Mouse (Mus musculus) CD8-positive naive resting alpha-beta T cell, adult 2 months (primary cell): Measurements from ENCODE around the gene Dhx8.
A peak's percentile ranks its signal among the peaks of the same experiment; 100 is the strongest.

Source experiments
- DNase-seq, 2 experiments: peaks; one replicate each; pipeline ENCODE4 v3.0.0; 2022; ENCODE audit warnings: low read depth in 2 of 2, low spot score in 2 of 2

Dhx8 gene

DNA sequence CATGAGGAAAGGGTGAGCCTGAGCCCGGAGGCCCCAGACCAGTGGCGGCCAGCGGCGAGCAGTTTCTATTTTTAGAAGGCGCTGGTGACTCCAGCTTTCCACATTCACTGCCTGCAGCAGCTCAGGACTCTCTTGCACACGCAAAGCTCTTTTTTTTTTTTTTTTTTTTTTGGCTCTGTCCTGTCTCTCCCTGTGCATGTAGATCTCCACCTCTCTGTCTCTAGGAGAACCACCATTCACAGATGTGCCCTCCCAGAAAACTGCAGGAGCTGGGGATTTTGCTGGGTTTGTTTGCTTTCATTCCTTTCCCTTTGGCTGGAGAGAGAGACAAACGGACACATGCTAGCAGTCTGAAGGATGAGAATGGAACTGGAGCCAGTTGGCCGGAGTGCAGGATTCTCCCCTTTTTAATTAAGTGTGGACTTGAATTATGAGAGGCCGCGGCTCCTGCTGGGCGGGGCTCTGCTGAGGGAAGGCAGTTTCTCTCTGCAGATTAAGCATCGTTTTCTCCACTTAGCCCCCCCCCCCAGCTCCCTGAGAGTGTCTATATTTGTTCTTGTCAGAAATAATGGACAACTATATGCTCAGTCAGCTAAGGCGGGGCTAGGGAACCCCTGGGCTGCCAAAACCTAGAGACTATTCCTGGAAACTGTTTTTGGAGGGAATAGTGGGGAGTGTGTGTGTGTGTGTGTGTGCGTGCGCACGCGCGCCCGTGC, 58.2 kb downstream of the Dhx8 start:
- DNase-seq = no peak

DNA sequence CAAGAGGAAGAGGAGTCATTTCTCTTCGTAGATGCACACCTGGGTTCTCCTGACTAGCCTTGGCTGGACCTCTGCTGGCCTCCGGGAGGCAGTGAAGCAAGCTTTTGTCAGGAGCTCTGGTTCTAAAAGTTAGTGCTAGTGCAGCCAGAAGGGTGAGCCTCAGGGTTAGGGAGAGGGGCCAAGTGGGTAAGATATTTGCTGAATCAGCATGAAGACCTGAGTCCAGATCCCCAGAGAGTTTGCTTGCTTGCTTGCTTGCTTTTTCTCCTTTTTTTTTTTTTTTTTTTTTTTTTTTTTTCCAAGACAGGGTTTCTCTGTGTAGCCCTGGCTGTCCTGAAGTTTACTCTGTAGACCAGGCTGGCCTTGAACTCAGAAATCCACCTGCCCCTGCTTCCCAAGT, 64.6 kb downstream of the Dhx8 start:
- no peak for DNase-seq

DNA sequence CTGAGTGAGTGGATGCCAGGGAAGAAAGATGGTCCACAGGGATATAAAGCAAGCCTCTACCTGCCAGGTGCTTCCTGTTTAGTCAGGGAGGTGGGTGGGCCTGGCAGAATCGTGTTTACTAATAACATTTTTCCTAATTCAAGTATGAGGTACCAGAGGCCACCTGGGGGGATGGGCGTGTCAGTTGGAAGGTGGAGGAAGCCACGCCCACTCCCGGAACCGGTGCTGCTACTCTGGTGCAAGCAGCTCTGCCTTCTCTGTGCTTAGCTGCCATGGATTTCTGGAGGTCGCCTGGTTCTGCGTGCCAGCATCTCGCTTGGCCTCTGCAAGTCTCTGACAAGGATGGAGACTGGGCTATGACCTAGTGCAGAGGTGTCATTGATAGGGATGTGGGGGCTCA, 65.4 kb downstream of the Dhx8 start:
- no peak for DNase-seq

DNA sequence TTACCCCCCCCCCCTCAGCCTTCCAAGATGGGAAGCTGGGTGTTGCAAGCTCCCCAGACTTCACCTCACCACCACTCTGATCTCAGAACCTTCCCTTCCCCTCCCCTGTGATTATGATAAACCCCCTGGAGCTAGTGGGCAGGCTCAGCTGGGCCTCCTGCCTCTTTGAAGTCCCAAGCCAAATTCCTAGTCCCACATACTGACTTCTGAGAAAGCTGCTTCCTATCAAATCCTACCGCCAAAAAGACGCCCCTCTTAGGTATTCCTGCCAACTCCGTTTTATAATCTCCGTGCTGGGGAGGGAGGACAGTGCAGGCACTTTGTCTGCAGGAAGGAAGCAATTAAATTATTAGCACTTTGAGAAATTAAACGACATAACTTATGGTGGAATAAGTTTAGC, 68.7 kb downstream of the Dhx8 start:
- DNase-seq = no peak

DNA sequence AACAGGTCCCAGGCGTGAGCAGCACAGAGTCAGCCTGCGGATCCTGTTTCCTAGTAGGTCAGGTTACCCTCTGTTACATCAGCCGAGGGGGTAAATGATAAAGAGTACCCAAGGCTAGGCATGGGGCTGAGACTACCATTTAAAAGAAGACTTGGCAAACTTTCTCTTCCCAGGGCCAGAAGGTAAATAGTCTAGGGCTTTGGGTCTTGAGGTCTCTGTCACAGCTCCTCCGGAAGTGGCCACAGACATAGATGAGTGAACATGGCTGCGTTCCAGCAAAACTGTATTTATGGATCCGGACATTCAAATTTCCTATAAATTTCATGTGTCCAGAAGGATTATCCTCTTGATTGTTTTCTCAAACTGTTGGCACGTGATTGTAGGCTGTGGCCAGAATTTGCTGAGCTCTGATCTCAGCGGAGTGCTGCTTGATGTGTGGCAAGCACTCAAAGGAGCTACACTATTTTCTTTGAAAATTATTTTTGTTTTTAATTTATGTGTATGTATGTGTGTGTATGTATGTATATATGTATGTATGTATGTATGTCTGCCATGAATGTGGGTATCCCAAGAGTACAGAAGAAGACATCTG, 72.5 kb downstream of the Dhx8 start:
- DNase-seq = no peak

DNA sequence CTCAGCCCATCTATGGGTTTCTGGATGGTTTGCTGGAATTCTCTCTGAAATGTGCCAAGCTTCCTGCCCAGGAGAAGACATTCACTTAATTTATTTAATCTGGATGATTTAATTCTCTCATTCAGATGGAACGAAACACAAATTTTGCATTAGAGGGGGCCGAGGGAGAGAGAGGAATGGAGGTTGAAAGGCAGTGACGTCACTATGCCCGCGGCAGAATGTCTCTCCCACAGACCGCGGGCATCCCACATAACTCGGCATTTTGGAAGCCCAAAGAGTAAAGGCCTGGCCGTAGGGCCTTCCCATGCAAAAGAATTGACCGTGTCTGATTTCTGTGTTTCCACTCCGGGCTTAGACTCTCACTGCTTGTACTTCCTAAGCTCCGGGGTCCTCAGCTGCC, 74.0 kb downstream of the Dhx8 start:
- DNase-seq = no peak

DNA sequence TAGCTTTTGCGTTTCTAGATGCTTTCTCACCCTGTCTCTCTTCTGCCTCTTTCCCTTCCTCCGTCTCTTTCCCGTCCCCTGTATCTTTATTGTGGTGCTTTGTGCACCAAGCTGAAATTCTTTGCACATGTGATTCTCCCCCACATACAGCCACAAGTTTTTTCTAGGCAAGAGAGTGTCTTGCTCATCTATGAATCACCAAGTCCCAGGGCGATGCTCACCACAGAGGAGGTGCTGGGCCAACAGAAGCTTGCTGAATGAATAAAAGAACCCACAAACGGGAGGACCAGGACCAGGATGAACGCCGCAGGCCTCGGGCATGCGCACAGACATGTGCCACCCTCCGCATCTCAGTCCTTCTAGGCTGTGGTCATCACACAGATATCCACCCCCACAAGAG, 74.5 kb downstream of the Dhx8 start:
- no peak for DNase-seq

DNA sequence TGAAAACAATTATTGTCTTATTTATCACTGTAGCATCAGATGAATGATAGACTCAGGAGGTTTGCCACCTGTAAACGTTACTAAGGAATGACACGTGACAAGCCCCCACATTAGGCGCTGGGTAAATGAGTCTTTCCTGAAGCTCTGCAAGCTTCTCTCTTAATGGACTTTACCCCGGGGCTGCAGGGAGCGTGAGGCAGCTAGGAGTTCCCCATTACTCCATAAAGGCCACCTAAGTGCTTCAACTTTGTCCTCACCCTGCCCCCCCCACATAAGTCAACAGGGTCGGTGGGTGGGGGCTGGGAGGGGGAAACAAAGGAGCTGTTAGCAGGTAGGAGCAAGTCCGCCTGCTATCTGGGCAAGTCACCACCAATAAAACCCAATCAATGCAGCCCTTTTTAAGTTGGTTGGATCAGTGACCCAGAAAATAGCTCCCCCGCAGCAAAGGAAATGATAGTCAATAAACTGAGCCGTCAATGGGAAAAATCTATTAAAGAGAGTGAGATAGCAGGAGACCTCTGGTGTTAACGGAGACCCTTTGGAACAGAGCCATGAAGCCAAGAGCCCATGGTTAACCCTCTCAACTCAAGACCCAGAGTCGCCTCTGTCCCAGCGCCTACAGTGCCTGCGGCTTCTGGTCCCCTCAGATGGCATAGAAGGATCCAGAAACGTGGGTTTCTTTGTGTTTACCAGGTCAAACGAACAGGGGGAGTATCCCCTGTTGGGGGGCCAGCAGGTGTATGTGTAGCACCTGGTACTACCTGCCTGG, 76.5 kb downstream of the Dhx8 start:
- no peak for DNase-seq

DNA sequence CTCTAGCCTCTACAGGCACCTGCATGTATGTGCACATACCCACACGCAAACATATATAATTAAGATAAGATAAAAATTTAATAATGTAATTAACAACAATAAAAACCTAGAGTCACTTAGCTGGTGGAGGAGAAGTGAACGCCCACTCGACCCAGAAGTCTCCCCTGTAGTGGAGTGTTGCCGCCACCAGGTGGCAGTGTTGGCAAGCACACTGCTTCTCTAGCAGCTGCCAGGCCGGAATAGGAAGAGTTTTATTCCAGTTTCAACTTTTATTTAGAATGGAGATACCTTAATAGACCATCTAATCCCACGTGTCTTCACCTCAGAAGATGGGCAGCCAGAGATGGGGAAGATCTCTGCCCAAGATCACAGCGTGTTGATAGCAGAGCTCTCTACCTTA, 80.5 kb downstream of the Dhx8 start:
- peak; percentile 66 to 68 for DNase-seq

DNA sequence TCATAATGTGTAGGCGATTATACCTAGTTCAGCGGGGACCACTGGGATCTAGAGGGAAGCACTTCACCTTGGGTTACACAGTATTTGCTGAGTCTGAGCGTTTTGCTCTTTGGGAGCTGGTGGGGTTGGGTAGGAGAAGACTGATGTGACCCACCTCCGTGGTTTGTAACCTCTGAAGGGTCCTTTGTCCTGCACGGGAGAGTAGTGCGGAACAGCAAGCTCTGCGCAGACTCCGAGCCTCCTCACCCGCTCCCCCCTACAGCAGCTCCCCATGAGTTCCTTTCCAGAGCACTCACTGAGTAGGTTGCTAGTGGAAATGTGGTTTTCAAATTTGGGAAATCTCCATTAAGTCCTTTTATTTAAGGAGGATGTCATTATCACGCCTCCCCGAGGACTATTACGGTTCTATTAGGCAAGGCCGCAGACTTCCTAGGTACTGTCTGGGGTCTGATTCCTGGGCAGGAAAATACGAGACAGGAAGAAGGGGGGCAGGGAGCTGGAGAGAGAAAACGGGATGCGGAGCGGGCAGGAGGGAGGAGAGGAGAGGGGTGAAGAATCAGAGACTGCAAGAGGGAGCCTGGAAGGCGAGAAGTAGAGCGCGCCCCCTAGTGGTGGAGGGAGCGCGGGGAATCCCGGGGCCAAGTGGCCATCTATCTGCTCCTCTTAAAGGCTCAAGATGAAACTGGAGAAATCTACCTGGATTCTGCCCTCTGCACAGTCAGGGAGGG, 81.8 kb downstream of the Dhx8 start:
- DNase-seq = peak; percentile 54 to 62

DNA sequence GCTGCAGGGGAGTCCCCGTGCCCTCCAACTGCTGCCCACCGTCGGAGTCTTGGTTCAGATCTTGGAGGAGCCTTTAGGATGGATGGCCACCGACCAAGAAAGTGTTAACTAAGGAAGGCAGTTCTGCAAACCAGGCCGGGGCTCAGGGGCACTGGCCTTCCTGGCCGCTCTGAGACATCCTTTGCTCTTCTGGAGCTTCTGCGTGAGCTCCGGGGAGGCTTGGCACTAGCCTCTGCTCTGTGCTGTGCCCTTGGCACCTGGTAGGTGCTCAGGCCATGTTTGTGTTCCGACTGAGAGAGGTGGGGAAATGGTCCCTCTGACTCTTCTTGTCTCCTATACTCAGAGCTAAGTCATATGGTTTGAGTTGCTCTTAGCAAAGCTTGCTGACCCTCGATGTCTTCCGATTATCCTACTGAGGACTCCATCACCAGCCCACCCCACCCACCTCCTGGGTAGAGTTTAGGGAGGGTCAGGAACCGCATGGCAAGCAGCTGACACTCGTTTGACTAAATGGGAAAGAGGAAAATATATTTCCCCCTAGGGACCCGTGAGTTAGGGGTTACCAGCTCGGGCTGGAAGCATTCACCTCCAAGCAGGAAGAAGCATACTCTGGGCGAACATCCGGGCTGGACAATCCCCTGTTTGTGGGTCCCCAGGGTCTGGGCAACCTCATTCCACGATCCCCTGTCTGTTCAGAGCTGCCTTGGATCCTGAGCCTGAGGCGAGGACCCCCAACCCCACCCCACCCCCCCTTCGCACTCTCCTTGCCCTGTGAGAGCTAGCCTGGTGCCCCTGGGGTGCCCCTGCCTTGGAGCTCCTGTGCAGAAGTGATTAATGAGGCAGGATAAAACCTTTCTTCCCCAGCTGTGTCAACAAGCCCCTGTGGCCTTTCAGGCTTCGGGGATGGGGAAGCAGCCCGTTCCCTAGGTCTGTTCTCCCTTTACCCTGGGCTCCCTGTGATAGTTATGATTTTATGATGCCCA, 82.7 kb downstream of the Dhx8 start:
- DNase-seq = no peak
